Mouse (Mus musculus): Measurements from ENCODE around the gene Wdr45. TPM values are rescaled to one million over a fixed set of nuclear protein-coding genes. Genes with fewer than 3 reads are reported as not detected.

Wdr45 gene
- polyA plus RNA-seq, 1 experiment: 29.0 TPM

- H3K4me1 ChIP-seq (ENCODE audit: control insufficient read depth, insufficient read depth, low read length): no peaks in the 10 kb centered on the region
- TF ChIP-seq POLR2A (IDR thresholded peaks at IDR 0.05; ENCODE audit: low read depth, low read length) (no peak), CTCF (IDR thresholded peaks at IDR 0.05; ENCODE audit: borderline replicate concordance, insufficient read depth, low read length) (no peak)
- H3K4me3 ChIP-seq (ENCODE audit: insufficient read depth, low read length): peak within 1 kb of the TSS; percentile 56
Observed at GRCm38 (mm10) chrX:7721514-7722281, 7.6 kb downstream of the Wdr45 start, which contains the start of gene Gm45208. Gene Gm45208 (plus strand): TSS chrX:7722245.

DNA sequence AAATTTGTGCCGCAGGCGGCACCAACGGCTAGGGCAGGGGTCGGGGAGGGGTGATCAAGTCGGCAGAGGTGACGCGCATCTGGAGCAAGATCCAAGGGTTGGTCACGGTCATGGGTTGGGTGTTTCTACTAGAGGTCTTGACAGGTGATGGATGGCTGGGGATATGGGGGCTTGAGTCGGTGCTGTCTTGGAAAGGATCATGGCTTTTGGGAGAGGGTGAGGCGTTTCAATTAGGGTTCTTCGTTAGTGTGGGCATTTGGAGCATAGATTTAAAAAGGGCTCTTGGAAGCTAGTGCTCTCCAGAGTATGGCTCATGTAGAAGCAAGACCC is 8.1 kb downstream of the Wdr45 start:
- Histone ChIP-seq H3K4me1 (ENCODE audit: control insufficient read depth, insufficient read depth, low read length) (no peaks in the 10 kb centered on the region), H3K27ac (ENCODE audit: insufficient read depth, low read length) (no peak overlapping the region; the same call in 1 of the 2 replicates), H3K4me3 (ENCODE audit: insufficient read depth, low read length) (peak overlapping the region; percentile 56)
- TF ChIP-seq POLR2A (IDR thresholded peaks at IDR 0.05; ENCODE audit: low read depth, low read length) (no peak), CTCF (IDR thresholded peaks at IDR 0.05; ENCODE audit: borderline replicate concordance, insufficient read depth, low read length) (no peak)

More at GRCm38 (mm10) chrX:7721514-7722281, 7.6 kb downstream of the Wdr45 start, which contains the start of gene Gm45208:
- peak within 1 kb of the TSS; percentile 97 for H3K27ac ChIP-seq (ENCODE audit: insufficient read depth, low read length)

DNA sequence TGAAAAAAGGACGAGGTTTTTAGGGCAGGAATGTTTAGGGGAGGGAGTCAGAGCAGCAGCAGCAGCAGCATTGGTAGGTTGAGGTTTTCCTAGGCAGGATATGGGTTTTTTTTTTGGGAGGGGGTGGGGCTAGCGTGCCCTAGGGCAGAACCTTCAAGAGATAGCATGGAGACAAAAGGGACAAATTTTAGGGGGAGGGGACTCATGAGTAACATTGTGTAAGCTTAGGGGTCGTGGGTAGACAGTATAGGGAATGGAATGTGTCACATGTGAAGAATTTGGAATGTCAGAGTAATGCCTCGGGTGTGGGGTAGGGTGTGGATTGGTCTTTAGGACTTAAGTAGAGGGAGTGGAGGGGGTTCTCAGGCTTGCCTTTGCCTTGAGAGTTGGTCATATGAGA is 8.6 kb downstream of the Wdr45 start:
- Histone ChIP-seq H3K4me3 (ENCODE audit: insufficient read depth, low read length) (peak overlapping the region; percentile 56), H3K27ac (ENCODE audit: insufficient read depth, low read length) (no peak overlapping the region), H3K4me1 (ENCODE audit: control insufficient read depth, insufficient read depth, low read length) (peaks cover 2% of the 10 kb centered on the region; the same call in 1 of the 2 replicates)
- TF ChIP-seq POLR2A (IDR thresholded peaks at IDR 0.05; ENCODE audit: low read depth, low read length): no peak
- TF ChIP-seq CTCF (IDR thresholded peaks at IDR 0.05; ENCODE audit: borderline replicate concordance, insufficient read depth, low read length): no peak

GRCm38 (mm10) chrX:7724135-7724534 is 10.0 kb downstream of the Wdr45 start:
- Histone ChIP-seq H3K4me1 (ENCODE audit: control insufficient read depth, insufficient read depth, low read length) (peaks cover 3% of the 10 kb centered on the region; the same call in 1 of the 2 replicates), H3K4me3 (ENCODE audit: insufficient read depth, low read length) (no peak overlapping the region), H3K27ac (ENCODE audit: insufficient read depth, low read length) (no peak overlapping the region)
- TF ChIP-seq POLR2A (IDR thresholded peaks at IDR 0.05; ENCODE audit: low read depth, low read length) (no peak), CTCF (IDR thresholded peaks at IDR 0.05; ENCODE audit: borderline replicate concordance, insufficient read depth, low read length) (no peak)

DNA sequence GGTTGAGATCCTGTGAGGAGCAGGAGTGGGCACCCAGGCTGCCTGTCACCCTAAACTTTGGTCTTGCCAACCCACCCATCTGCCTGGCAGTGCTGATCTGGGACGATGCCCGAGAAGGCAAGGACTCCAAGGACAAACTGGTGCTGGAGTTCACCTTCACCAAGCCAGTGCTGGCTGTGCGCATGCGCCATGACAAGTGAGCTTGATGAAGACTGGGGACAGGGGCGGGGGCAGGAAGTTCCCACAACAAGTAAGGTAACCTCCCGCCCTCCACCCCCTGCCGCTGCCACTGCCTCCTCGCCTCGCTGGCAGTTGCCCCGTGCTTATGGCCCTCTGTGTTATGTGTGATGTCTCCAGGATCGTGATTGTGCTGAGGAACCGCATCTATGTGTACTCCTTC is 11.7 kb downstream of the Wdr45 start:
- no peak for TF ChIP-seq CTCF (IDR thresholded peaks at IDR 0.05; ENCODE audit: borderline replicate concordance, insufficient read depth, low read length)
- no peak for TF ChIP-seq POLR2A (IDR thresholded peaks at IDR 0.05; ENCODE audit: low read depth, low read length)
- Histone ChIP-seq H3K4me3 (ENCODE audit: insufficient read depth, low read length) (no peak overlapping the region), H3K4me1 (ENCODE audit: control insufficient read depth, insufficient read depth, low read length) (peaks cover 3% of the 10 kb centered on the region; the same call in 1 of the 2 replicates), H3K27ac (ENCODE audit: insufficient read depth, low read length) (no peak overlapping the region)

GRCm38 (mm10) chrX:7727176-7727575 is 13.0 kb downstream of the Wdr45 start:
- TF ChIP-seq CTCF (IDR thresholded peaks at IDR 0.05; ENCODE audit: borderline replicate concordance, insufficient read depth, low read length): no peak
- no peak for TF ChIP-seq POLR2A (IDR thresholded peaks at IDR 0.05; ENCODE audit: low read depth, low read length)
- Histone ChIP-seq H3K27ac (ENCODE audit: insufficient read depth, low read length) (no peak overlapping the region), H3K4me1 (ENCODE audit: control insufficient read depth, insufficient read depth, low read length) (peaks cover 3% of the 10 kb centered on the region; the same call in 1 of the 2 replicates), H3K4me3 (ENCODE audit: insufficient read depth, low read length) (no peak overlapping the region)

- peak within 1 kb of the TSS; percentile 70 for H3K27ac ChIP-seq (ENCODE audit: insufficient read depth, low read length)
- peaks cover 3% of the 10 kb centered on the region; the same call in 1 of the 2 replicates for H3K4me1 ChIP-seq (ENCODE audit: control insufficient read depth, insufficient read depth, low read length)
- TF ChIP-seq CTCF (IDR thresholded peaks at IDR 0.05; ENCODE audit: borderline replicate concordance, insufficient read depth, low read length): no peak
- TF ChIP-seq POLR2A (IDR thresholded peaks at IDR 0.05; ENCODE audit: low read depth, low read length): peak; percentile 71
- H3K4me3 ChIP-seq (ENCODE audit: insufficient read depth, low read length): peak within 1 kb of the TSS; percentile 64
Observed at GRCm38 (mm10) chrX:7728215-7728921, 14.2 kb downstream of the Wdr45 start, which contains the start of gene Praf2. Gene Praf2 (plus strand): TSS chrX:7728439.

GRCm38 (mm10) chrX:7728922-7729265 is 14.8 kb downstream of the Wdr45 start:
- Histone ChIP-seq H3K4me3 (ENCODE audit: insufficient read depth, low read length) (peak overlapping the region; percentile 64), H3K27ac (ENCODE audit: insufficient read depth, low read length) (peak overlapping the region; percentile 34; the same call in 1 of the 2 replicates), H3K4me1 (ENCODE audit: control insufficient read depth, insufficient read depth, low read length) (peaks cover 3% of the 10 kb centered on the region; the same call in 1 of the 2 replicates)
- TF ChIP-seq POLR2A (IDR thresholded peaks at IDR 0.05; ENCODE audit: low read depth, low read length) (no peak), CTCF (IDR thresholded peaks at IDR 0.05; ENCODE audit: borderline replicate concordance, insufficient read depth, low read length) (no peak)

DNA sequence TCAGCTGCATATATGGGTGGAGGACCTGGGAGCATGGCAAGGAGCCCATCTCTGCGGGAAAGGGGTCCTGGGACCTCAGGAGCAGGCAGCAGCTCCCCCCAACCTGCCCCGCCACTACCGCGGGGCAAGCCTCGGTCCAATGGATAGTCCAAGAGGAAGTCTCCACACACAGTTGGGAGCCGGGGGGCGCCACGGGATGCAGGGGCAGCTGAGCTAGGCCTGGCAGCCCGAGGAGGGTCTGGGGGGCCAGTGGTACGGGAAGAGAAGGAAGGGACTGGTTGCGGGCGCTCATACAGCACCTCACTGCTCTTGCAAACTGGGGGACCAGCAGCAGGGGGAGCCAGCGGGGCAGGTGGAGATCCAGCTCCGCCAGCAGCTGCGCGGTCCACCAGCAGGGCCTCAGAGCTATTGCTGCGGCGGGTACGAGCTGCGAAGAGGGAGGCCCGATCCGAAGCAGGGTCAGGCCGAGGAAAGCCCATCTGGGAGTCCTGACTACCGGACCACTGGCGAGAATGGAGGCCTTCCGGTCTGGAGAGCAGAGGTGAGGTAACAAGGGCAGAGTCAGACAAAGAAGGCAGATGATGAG is 19.5 kb downstream of the Wdr45 start:
- no peak overlapping the region for H3K27ac ChIP-seq (ENCODE audit: insufficient read depth, low read length)
- no peaks in the 10 kb centered on the region for H3K4me1 ChIP-seq (ENCODE audit: control insufficient read depth, insufficient read depth, low read length)
- no peak overlapping the region for H3K4me3 ChIP-seq (ENCODE audit: insufficient read depth, low read length)
- TF ChIP-seq CTCF (IDR thresholded peaks at IDR 0.05; ENCODE audit: borderline replicate concordance, insufficient read depth, low read length) (no peak), POLR2A (IDR thresholded peaks at IDR 0.05; ENCODE audit: low read depth, low read length) (no peak)
